Mouse (Mus musculus) spleen, adult 18-20 months (tissue): ENCODE data around the gene Il31ra.

Source experiments
- DNase-seq, 2 experiments: peaks; one replicate each; pipeline ENCODE4 v3.0.0; 2022; ENCODE audit warnings: mixed read lengths in 2 of 2

The Il31ra gene

DNA sequence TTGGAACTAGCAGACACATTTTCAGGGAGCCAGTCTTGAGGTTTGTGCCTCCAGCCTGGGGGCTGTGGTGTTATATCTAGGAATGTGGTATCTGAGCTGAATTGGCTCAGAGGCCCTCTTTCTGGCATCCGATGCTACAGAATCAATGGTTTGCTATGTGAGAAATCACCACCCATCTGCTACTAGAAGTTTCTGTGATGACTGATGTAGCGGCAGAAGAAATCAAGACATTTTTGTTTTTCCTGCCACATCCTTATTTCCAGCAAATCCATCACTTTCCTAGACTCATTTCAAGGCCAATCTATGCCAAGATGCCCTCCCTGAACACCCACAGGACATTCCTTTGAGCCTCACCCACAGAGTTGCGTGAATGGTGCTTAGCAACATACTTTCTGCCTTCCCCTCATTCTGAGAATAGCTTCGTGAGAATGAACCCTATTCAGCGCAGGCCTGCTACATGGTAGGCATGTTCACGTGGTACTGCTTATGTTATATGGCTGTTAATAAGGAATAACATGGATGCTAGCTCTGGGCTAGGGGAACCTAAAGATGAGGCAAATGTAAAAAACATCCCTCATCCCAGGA, 33.5 kb downstream of the Il31ra start:
- no peak for DNase-seq

DNA sequence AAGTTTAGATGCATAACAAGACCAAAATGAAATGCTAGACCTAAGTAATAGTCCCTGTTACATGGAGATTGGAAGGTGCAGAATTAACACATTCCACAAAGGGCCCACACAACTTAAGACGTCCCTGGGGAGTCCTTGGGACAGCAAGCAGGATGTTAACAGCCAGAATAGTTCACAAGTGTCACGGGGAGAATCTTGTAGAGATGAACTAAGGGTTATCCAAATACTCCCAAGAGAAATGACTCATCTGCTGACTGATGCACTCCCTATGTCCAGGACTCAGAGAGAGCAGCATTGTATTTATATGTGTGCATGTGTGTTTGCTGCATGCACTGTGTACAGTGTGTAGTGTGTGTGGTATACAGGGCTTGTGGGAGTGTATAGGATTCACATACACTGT, 37.7 kb downstream of the Il31ra start:
- no peak for DNase-seq

DNA sequence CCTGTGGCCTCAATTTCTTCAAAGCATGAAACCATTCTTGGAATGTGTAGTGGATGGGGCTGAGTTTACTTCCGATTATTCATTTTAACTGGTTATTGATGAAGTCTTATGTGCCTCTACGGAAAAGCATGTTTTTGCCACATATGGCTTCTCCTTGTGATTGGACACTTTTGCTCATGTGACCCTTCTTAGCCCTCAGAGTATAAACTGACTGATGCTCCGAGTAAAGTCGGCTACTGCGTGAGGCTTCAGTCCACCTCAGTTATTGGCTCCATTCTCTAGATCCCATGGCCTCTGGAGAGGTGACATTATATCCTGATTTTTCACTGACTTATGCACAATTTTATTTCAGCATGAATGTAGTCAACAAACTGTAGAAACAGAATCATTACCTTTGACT, 40.9 kb downstream of the Il31ra start:
- no peak for DNase-seq

DNA sequence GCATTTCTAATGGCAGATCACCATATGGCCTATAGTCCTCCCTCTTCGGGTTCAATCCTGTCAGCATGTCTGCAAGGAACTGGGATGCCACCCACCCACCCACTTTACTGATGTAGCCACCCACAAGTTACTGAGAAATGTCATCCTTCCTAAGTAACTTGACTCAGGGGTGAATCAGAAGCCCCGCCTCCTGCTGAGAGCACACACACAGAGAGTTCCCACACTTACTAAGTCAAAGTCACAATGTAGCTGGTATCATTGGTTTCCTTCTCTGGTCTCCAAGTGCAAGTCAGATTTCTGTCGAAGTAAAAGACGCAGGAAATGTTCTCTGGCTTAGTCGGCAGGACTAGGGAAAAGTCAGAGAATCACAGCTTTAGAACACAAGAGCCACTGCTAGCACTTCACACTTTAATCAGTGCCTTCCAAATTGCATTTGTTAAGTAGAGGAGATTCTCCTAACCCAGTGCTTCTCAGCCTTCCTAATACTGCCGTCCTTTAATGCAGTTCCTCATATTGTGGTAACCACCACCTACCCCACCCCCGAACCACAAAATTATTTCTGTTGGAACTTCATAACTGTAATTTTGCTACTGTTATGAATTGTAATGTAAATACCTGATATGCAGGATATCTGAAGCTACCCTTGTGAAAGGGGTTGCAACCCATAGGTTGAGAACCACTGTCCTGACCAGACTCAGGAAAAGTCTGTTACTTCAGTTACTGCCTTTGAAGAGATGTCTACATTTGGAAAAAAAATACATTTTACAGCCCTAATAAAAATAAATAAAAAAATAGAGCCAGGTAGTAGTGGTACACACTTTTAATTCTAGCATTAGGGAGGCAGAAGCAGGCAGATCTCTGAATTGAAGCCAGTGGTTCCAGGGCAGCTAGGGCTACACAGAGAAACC, 42.3 kb downstream of the Il31ra start:
- DNase-seq, result no peak

DNA sequence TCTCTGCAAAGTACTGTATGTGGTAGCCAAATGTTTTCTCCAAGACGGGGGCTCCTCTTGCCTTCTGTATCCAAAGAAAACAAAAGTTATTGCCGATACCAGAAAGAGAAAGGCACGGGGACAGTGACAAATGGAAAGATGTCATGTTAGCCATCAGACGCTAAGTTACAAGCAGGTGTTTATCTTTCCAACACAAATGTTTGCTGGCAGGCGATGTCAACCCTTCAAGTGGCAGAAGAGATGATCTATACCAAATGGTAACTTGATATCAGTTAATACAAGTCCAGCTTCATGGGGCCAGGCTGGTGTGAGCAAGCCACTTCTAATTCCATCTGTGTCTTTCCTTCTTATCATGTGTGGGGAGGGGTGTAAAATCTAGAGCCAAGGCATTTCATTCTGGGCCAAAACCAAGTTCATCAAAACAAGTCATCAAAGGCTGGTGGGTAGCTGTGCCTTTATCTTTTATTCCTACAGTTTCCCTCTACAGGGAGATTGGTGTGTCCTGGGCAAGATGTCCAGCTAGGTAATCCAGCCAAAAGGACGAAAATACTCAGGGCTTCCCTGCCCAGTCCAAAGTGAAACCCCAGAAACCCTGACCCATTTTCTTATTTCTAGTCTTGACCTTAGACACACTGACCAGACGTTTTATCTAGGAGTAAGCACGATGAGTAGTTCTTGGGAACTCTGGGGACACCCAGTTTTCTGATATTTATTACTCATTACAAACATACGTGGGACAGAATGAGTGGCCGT, 52.8 kb downstream of the Il31ra start:
- DNase-seq, result no peak

DNA sequence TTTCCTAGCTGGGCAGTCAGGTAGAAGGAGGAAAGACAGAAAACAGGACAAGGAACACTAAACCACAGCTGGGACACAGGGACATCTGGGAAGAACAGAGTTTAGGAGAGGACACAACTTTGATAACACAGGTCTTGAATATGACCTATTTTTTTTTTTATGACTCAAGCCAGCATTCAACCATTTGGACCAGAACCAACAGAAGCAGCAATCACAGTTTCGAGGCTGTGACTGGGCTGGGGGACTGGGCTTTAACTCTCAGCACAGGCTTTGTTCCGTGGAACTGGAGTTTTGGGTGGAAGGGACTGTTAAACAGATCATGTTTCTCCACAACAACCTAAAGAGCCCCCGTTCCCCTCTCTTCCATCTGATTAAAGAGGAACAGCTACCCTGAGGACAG, 53.5 kb downstream of the Il31ra start:
- no peak for DNase-seq

DNA sequence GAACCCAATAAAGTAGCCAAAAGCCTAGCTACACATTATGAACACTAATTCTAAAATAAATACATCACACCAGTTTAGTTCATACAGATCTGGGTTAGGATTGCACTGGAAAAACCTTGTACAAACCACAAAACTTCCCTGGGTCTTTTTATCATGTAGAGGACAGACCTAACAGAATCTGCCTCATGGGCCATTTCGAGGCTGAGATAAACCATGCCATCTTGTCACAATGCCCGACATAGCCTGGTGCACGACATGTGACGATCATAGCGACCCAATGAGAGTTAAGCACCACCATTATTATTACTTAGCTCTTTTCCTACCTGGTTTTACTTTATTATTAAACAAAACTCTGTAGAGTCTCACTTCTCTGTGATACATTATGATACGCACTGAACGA, 57.1 kb downstream of the Il31ra start:
- no peak for DNase-seq

DNA sequence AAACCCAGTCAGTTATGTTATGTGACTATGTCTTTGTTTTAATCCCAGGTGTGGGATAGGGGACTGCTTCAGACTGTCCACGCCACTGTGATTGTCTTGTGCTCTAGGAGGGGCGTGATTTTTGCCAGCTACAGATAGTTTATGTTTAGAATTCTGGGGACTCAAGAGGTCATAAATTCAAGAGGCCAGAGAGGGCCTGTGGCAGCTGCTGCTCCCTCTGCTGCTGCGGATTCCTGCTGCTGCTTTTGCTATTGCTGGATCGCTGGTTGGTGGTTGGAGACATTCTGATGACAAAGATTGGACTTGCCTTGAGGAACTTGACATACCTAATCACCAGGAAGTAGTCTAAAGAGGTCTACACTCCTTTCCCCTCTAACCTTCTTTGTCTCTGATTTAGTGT, 57.5 kb downstream of the Il31ra start:
- no peak for DNase-seq

DNA sequence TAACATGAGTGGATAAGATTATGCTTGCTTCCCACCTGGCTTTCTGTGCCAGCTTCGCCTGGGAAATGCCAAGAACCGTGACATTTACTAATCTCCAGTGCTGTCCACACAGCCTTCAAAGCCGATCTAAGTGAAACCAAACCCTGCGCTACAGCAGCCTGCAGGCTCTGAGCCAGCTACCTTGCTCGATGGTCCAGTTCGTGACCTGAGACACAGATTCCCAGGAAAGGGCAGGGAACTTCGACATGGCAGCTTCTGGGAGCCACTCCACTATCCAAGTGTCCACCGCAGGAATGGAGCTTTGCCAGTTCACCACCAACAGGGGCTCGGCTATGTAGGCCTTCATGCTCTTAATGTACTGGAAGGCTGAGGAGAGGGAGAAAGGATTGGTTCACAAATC, 60.6 kb downstream of the Il31ra start:
- no peak for DNase-seq

DNA sequence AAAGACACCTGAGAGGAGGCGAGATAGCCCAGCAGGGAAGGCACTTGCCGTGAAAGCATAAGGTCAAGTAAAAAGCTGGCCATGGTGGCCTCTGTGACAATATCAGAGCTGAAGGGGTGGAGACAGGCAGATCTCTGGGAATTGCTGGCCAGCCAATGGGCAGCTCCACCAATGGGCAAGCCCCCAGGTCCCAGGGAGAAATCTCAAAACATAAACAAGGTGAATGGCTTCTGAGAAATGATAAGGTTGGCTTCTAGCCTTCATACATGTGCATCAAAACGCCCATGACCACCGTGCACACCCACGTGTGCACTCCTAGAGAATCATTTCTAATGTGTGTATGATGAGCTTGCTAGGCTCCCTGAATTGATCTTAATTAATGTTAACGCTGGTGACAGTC, 61.9 kb downstream of the Il31ra start:
- no peak for DNase-seq

DNA sequence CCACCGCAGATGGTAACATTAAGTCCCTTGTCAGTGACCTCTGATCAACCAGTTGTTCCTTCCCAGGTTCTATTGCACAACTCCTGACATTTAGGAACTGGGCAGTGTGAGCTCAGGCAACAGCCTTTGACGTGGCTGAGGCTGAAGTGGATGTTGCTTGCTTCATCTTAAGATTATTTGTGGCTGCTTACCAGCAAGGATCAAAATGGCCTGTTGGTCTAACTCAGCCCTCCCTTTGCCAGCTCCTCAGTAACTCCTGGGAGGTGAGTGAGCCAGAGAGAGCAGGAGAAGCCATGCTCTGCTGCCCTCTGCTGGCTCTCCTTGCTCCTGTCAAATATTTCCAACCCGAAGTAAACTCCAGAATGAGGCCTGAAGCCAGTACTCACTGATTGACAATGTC, 64.3 kb downstream of the Il31ra start:
- DNase-seq, result peak; percentile 19 to 63

DNA sequence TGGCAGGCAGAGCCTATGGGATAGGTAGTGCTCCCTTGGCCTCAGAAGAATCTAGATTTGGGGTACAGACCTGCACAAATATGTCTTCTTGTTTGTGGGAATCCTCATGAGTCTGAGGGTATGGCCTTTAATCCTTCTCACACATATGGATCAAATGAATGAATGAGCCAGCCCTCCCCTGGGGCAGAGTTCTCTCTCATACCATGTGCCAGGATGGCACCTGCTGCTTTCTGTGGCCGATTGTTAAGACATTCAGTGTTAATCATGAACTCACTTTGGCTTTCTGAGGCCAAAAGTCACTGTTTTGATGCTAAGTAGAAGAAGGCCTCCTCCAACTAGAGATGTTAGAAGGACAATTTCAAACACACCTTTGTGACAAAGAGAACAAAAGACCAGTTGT, 67.0 kb downstream of the Il31ra start:
- no peak for DNase-seq

DNA sequence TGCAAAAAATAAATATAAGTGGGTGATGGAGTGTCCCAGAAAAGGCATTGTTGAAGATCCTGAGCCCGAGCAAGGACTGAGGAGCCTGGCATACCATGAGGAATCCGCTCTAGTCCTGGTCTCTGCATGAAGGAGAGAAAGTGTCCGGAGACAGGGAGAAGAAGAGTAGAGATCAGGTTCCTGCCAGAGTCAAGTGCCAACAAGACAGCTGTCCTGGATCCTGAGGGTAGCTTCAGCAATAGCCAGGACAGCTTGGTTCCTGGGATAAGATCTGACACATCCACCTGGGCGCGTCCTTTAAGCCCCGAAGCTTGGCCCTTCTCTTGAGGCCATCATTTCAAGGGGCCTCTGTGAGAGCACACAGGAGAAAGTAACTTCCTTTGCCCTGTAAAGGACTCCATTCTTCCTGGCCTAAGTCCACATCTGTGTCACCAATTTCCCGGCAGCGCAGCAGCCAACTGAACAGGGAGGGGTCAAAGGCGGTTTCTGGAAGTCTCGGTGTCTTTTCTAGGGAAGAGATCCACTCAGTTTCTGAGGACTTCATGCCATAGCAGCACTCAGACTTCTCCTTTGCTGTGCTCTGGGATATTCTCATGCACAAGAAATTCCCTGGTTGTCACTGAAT, 70.7 kb downstream of the Il31ra start:
- no peak for DNase-seq

DNA sequence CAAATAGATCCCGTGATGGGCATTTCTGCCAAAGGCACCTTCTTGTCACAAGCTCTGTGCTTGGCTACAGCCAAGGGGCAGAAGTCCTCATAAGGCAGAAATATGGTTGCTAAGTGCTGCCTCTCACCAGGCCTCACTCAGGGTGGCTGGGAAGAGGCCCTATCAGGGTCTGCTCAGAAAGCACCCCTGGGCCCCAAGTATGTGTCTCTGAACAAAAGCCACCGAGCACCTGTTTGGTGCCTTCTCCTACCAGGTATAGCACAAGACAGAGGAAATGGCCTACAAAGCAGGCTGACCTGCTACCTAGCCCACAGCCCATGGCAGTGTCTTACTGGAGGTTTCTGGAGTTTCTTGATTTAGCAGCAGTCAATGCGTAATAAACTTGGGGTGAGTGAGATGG, 71.3 kb downstream of the Il31ra start:
- no peak for DNase-seq

DNA sequence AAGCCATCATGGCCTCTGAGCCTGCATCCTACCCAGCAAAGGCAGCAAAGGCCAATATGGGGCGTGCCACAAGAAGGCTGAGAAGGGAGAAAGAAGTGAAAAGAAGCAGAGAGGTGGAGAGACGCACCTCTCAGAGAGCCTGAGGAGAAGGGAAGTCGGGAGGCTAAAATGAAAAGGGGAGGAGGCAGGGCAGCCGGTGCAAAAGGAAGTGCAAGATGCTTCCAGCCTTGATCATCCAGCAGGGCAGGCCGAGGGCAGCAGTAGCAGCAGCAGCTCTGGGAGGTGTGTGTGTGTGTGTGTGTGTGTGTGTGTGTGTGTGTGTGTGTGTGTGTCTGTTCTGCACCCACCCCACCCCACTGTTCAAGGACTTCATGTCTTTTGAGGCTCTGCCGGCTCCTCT, 71.9 kb downstream of the Il31ra start:
- no peak for DNase-seq

DNA sequence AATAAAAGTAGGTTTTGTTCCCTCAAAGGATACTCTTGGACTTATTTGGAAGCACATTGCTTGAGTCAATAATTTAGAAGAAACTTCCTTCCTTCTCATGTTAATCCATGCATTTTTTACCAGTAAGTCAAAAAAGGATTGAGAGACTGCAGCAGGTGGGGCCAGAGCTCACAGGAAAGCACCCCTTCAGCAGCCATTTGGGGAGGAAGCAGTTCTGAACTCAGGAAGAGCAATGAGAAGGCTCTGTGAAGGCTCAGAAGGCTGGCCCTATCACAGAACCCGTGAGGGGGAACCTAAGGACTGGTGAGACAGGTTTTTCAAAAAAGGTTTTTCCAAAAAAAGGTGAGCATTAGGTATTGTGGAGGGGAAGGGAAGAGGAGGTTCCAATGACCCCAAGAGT, 79.6 kb downstream of the Il31ra start:
- DNase-seq, result no peak

DNA sequence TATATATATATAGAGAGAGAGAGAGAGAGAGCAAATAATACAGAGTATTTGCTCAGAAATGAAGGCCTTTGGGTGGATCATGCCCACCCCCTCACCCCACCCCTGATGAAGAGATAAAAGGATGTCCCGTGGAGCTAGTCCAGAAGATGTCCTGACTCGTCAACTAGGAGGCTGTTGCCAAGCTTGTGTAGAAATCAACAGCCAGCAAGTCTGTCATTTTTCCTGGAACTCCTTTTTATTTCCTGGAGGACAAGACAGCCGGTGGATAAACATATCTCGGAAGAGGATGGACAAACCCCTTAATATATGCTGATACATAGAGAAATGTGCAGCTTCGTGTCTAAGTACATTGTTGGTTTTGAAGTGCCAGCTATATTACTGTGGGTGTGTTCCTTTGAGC, 81.3 kb downstream of the Il31ra start:
- no peak for DNase-seq

DNA sequence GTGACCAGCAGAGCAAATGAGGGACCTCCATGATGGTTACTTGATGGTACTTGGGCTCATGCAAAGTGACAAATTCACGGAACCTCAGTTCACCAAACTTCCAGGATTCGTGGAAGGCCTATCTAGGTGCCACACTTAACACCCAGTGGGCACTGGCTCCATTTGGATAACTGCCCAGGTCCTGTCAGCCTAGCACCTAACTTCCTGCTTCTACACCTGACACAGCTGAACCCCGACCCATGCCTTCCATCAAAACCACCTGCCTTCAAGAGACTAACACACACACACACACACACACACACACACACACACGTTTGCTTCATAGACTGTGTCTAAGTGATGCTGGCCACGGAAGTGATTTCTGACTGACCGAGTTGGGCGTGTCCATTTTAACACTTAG, 82.3 kb downstream of the Il31ra start:
- DNase-seq, result no peak

DNA sequence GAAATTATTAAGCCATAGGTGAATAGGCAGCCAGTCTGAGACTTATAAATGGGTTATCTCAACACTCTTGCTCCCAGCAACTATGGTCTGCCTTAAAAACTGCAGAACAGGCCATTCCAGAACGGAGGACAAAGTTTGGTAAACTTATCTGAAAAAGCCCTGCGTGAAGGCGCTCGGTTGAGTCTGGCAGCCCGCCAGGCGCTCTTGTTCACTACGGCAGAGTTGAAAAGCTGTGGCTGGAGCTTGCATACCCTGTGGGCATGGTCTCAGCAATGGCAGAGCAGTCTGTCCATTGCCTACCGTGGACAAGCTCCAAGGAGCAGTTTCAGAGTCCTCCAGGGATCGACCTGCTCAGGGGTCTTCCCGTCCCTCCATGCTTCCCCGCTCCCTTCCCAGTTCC, 82.9 kb downstream of the Il31ra start:
- DNase-seq, result no peak

DNA sequence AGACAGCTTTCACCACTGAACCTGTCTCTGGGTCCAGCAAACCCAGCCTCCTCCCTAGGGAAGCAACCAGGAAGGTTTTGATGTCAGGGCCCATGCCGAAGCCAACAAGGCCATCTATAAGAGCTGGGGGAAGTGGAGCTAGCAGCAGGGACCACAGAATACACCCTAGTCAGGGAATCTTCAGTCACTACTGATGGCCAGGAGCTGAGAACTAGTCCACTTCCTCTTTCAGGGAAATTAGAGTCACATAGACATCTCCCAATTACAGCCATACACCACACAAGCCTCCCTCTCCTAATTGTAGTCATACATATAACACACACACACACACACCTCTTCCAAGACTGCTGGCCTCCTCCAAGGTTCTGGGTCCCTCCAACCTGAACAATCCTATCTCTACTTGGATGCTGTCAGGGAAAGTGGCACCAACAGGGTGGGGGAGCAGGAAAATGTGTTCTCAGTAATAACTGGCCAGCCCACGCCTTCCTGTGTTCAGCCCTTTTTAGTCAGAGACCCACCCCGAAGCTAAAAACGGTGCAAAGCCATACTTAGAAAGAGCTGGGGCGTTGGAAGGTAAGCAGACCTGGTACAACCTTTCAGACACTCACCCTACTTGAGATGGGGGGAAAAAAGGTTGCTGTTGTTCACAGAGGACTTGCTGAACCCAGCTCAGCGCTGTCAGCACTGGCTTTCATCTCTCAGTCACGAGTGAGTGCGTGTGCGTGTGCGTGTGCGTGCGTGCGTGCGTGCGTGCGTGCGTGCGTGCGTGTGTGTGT, 83.5 kb downstream of the Il31ra start:
- DNase-seq, result no peak

DNA sequence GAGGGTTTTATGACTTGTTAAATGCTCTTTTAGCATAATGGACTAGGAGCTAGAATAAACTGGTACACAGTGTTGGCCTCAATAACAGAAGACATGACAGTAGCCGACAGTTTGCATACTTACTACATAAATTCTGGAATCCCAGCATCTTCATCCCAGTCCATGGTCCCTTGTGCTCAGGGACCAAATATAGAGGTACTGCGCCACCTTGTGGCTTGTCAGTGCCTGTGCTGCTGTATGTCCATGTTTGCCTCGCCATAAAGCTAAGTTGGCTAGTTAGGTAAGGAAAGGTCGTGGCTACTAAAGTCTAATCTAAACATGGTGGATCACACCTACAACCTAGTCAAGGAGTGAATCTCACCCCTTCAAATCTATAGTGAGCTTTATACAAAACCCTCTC, 84.7 kb downstream of the Il31ra start:
- peak in 1 of 2 experiments; percentile 55 for DNase-seq

DNA sequence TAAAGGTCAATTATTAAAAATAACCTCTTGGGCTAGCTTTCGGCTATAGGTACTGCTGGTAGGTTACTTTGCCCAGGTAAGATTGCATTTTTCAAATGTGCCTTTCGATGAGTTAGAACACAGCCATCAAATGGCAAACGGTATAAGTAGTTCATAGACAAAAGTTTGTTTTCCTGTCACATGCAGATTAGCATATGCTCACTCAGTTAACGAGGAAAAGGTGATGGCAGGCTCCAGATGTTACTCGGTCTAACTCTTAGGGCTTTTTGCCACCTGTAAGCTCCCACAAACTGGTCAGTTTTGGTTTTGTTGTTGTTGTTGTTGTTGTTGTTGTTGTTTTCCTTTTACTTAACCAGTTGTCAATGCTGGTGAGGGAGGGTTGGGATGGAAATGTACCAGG, 85.7 kb downstream of the Il31ra start:
- DNase-seq, result no peak

DNA sequence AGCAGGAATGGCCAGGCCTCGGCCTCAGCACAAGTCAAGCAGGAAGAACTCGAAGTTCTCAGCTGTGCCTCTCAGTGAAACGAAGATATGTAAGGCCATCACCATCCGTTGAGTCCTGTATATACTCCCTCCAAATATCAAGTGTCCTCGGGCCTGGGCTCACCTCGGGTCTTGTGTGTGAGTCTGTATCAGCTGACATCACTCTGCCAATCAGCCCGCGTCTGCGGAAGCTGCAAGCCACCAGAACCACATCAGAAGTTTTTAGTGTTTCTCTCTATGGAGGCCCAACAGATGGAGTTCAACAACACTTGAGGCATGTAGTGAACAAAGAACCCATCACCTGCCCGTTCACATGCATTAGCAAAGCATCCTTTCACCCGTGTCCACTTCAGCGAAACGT, 86.5 kb downstream of the Il31ra start:
- no peak for DNase-seq
